In the genomic region with DNA sequence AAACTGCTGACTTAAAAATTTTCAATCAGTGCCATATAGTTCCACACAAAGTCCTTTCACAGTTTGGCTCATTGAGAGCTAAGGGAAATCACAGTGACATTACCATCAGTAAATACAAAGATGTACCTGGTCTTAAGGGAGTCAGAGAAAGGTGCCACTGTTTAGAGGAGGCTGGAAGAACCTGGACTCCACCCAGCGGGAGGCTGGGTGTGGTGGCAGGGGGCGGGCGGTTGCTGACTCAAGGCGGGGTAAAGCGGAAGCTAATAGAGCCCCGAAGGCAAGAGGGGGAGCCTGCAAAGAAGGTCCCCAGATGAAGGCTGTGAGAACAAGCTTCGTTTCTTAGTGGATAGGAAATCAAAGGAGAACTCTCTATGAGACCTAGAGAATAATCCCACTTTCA, we compare ENCODE assay signal across 14 mouse cellular contexts.
DNase-seq lines count a peak whose midpoint lies in the region; ATAC-seq lines count a peak whose summit lies in the region.
"Had no signal": no experiment of that assay in that cellular context is flagged by ENCODE, and none has a peak within 500 bp of the region (broad histone marks: within the 10 kb centered on the region; RNA-seq: fewer than 3 reads in every experiment).

No protein-coding gene starts in this region.

- H3K4me2 ChIP-seq in forebrain, embryonic 11.5 days (ENCODE audit: low read depth, low read length, severe bottlenecking): no peak overlapping the region
- peak overlapping the region; percentile 39 for H3K4me2 ChIP-seq in limb, embryonic 12.5 days
- H3K4me2 ChIP-seq in embryonic facial prominence, embryonic 15.5 days (replicated peaks): peak overlapping the region; percentile 38
- H3K4me2 ChIP-seq in limb, embryonic 15.5 days: peak overlapping the region; percentile 12; the same call in 1 of the 2 replicates
- H3K4me2 ChIP-seq in hindbrain, embryonic 11.5 days (replicated peaks; ENCODE audit: low read depth, low read length): no peak overlapping the region

- H3K9ac ChIP-seq in forebrain, embryonic 11.5 days (ENCODE audit: low read length): no peak overlapping the region
- no peak overlapping the region for H3K9ac ChIP-seq in limb, embryonic 12.5 days (replicated peaks)
- H3K9ac ChIP-seq in embryonic facial prominence, embryonic 15.5 days: no peak overlapping the region
- no peak overlapping the region for H3K9ac ChIP-seq in limb, embryonic 15.5 days
- no peak overlapping the region for H3K9ac ChIP-seq in hindbrain, embryonic 11.5 days (ENCODE audit: low read depth, low read length)
- H3K9ac ChIP-seq: liver, postnatal 0 days had no signal

- no peaks in the 10 kb centered on the region for H3K36me3 ChIP-seq in forebrain, embryonic 10.5 days (replicated peaks)
- H3K36me3 ChIP-seq in forebrain, embryonic 11.5 days (ENCODE audit: control insufficient read depth, insufficient read depth, low read length): no peaks in the 10 kb centered on the region
- H3K36me3 ChIP-seq in limb, embryonic 12.5 days: no peaks in the 10 kb centered on the region
- no peaks in the 10 kb centered on the region for H3K36me3 ChIP-seq in limb, embryonic 10.5 days
- H3K36me3 ChIP-seq in embryonic facial prominence, embryonic 15.5 days: no peaks in the 10 kb centered on the region
- no peaks in the 10 kb centered on the region for H3K36me3 ChIP-seq in limb, embryonic 15.5 days
- no peaks in the 10 kb centered on the region for H3K36me3 ChIP-seq in hindbrain, embryonic 11.5 days (ENCODE audit: control insufficient read depth, insufficient read depth, low read length)
- H3K36me3 ChIP-seq: hindbrain, embryonic 10.5 days had no signal

- no peaks in the 10 kb centered on the region for H3K27me3 ChIP-seq in forebrain, embryonic 10.5 days (ENCODE audit: poor library complexity, severe bottlenecking)
- no peaks in the 10 kb centered on the region for H3K27me3 ChIP-seq in forebrain, embryonic 11.5 days (ENCODE audit: control insufficient read depth, insufficient read depth, low read length)
- H3K27me3 ChIP-seq in limb, embryonic 12.5 days: peaks cover 23% of the 10 kb centered on the region; the same call in 1 of the 2 replicates
- peaks cover 26% of the 10 kb centered on the region; the same call in 1 of the 2 replicates for H3K27me3 ChIP-seq in limb, embryonic 10.5 days (ENCODE audit: low read depth, poor library complexity, severe bottlenecking)
- no peaks in the 10 kb centered on the region for H3K27me3 ChIP-seq in embryonic facial prominence, embryonic 15.5 days
- no peaks in the 10 kb centered on the region for H3K27me3 ChIP-seq in limb, embryonic 15.5 days
- H3K27me3 ChIP-seq in hindbrain, embryonic 11.5 days (ENCODE audit: control insufficient read depth, insufficient read depth, low read length): no peaks in the 10 kb centered on the region

- peaks cover 37% of the 10 kb centered on the region for H3K4me1 ChIP-seq in forebrain, embryonic 10.5 days
- H3K4me1 ChIP-seq in forebrain, embryonic 11.5 days (replicated peaks; ENCODE audit: control insufficient read depth, insufficient read depth, low read length): peaks cover 6% of the 10 kb centered on the region; the same call in 1 of the 2 replicates
- peaks cover 20% of the 10 kb centered on the region for H3K4me1 ChIP-seq in limb, embryonic 12.5 days (replicated peaks)
- peaks cover 37% of the 10 kb centered on the region for H3K4me1 ChIP-seq in limb, embryonic 10.5 days
- H3K4me1 ChIP-seq in embryonic facial prominence, embryonic 15.5 days: 0 out of 2 replicates have a peak, but pooled peaks cover 8% of the 10 kb centered on the region
- no peaks in the 10 kb centered on the region for H3K4me1 ChIP-seq in limb, embryonic 15.5 days
- no peaks in the 10 kb centered on the region for H3K4me1 ChIP-seq in hindbrain, embryonic 11.5 days (replicated peaks; ENCODE audit: control insufficient read depth, insufficient read depth, low read length)

- 32% methylated on average over 7 of the region's 7 CpGs for WGBS in forebrain, embryonic 10.5 days
- WGBS in forebrain, embryonic 11.5 days: 22% methylated on average over 7 of the region's 7 CpGs
- WGBS in limb, embryonic 12.5 days: 29% methylated on average over 7 of the region's 7 CpGs
- WGBS in limb, embryonic 10.5 days: 54% methylated on average over 7 of the region's 7 CpGs
- WGBS in embryonic facial prominence, embryonic 15.5 days: 14% methylated on average over 7 of the region's 7 CpGs
- 21% methylated on average over 7 of the region's 7 CpGs for WGBS in limb, embryonic 15.5 days
- 64% methylated on average over 7 of the region's 7 CpGs for WGBS in hindbrain, embryonic 11.5 days

- no peak for ATAC-seq in forebrain, embryonic 11.5 days (replicated peaks; ENCODE audit: low FRiP score)
- no peak for ATAC-seq in limb, embryonic 12.5 days (ENCODE audit: insufficient number of reproducible peaks, insufficient read depth, low FRiP score, low TSS enrichment, low read depth)
- ATAC-seq in embryonic facial prominence, embryonic 15.5 days (ENCODE audit: insufficient number of reproducible peaks, low FRiP score, low TSS enrichment, low read depth): no peak
- 0 out of 2 replicates have a peak, but pooled peaks have one; percentile 24 for ATAC-seq in limb, embryonic 15.5 days (ENCODE audit: insufficient number of reproducible peaks, low FRiP score, low TSS enrichment, low read depth)
- ATAC-seq in hindbrain, embryonic 11.5 days (ENCODE audit: low FRiP score): no peak
- ATAC-seq: liver, postnatal 0 days had no signal

- H3K4me3 ChIP-seq in forebrain, embryonic 10.5 days: no peak overlapping the region
- H3K4me3 ChIP-seq in forebrain, embryonic 11.5 days (ENCODE audit: low read depth, low read length): no peak overlapping the region
- H3K4me3 ChIP-seq in limb, embryonic 12.5 days (replicated peaks): no peak overlapping the region
- no peak overlapping the region for H3K4me3 ChIP-seq in limb, embryonic 10.5 days
- H3K4me3 ChIP-seq in embryonic facial prominence, embryonic 15.5 days (replicated peaks): peak overlapping the region; percentile 8; the same call in 1 of the 2 replicates
- H3K4me3 ChIP-seq in limb, embryonic 15.5 days: no peak overlapping the region
- H3K4me3 ChIP-seq in hindbrain, embryonic 11.5 days (ENCODE audit: low read depth, low read length): no peak overlapping the region
- H3K4me3 ChIP-seq: gastrocnemius, adult 2 months; hindbrain, embryonic 10.5 days had no signal

- H3K9me3 ChIP-seq in forebrain, embryonic 10.5 days: no peaks in the 10 kb centered on the region
- H3K9me3 ChIP-seq in forebrain, embryonic 11.5 days (ENCODE audit: control insufficient read depth, low read length): no peaks in the 10 kb centered on the region
- no peaks in the 10 kb centered on the region for H3K9me3 ChIP-seq in limb, embryonic 12.5 days
- no peaks in the 10 kb centered on the region for H3K9me3 ChIP-seq in limb, embryonic 10.5 days (replicated peaks)
- no peaks in the 10 kb centered on the region for H3K9me3 ChIP-seq in embryonic facial prominence, embryonic 15.5 days (replicated peaks)
- no peaks in the 10 kb centered on the region for H3K9me3 ChIP-seq in limb, embryonic 15.5 days
- no peaks in the 10 kb centered on the region for H3K9me3 ChIP-seq in hindbrain, embryonic 11.5 days (ENCODE audit: control insufficient read depth, low read length)
- H3K9me3 ChIP-seq: hindbrain, embryonic 10.5 days had no signal

- DNase-seq in forebrain, embryonic 10.5 days (ENCODE audit: extremely low spot score, low spot score): no peak
- DNase-seq in forebrain, embryonic 11.5 days (ENCODE audit: low spot score): no peak
- no peak for DNase-seq in limb, embryonic 10.5 days (ENCODE audit: low spot score)
- DNase-seq in left cerebral cortex, adult 11 months (ENCODE audit: low spot score): no peak
- no peak for DNase-seq in hindbrain, embryonic 11.5 days (ENCODE audit: low spot score)
- DNase-seq: cerebellum, postnatal 25 days; gastrocnemius, adult 2 months; kidney, adult 18-20 months; liver, postnatal 0 days; thymus, adult 2 months had no signal

- 0 out of 2 replicates have a peak overlapping the region, but pooled peaks have one; percentile 40 for H3K27ac ChIP-seq in forebrain, embryonic 10.5 days
- H3K27ac ChIP-seq in forebrain, embryonic 11.5 days (ENCODE audit: low read depth, low read length): no peak overlapping the region
- H3K27ac ChIP-seq in limb, embryonic 12.5 days: no peak overlapping the region
- H3K27ac ChIP-seq in limb, embryonic 10.5 days: no peak overlapping the region
- no peak overlapping the region for H3K27ac ChIP-seq in embryonic facial prominence, embryonic 15.5 days (replicated peaks)
- H3K27ac ChIP-seq in limb, embryonic 15.5 days: no peak overlapping the region
- no peak overlapping the region for H3K27ac ChIP-seq in hindbrain, embryonic 11.5 days (ENCODE audit: low read depth, low read length)
- H3K27ac ChIP-seq: gastrocnemius, adult 2 months; hindbrain, embryonic 10.5 days had no signal

Comparison
In these comparisons a context has a peak if more than half of its experiments do, and no peak if none do; other contexts are left out.
1. H3K4me2 ChIP-seq: peak in limb, embryonic 12.5 days (single experiment), embryonic facial prominence, embryonic 15.5 days (single experiment) and limb, embryonic 15.5 days (single experiment); none in forebrain, embryonic 11.5 days (single experiment) and hindbrain, embryonic 11.5 days (single experiment).